ENCODE assay signal across 8 mouse cellular contexts in genomic region chr4:48472052-48472791, GRCm38 (mm10). TPM values are rescaled to one million over a fixed set of nuclear protein-coding genes. Genes with fewer than 3 reads are reported as not detected.
DNase-seq lines count a peak whose midpoint lies in the region; ATAC-seq and TF ChIP-seq lines count a peak whose summit lies in the region.

No protein-coding gene starts in this region.

- peak; percentile 38; the same call in 1 of the 2 replicates for ATAC-seq in frontal cortex, adult (ENCODE audit: low TSS enrichment)
- peak; percentile 46; the same call in 1 of the 2 replicates for ATAC-seq in G1E (ENCODE audit: extremely low read depth, insufficient number of reproducible peaks, low FRiP score, poor library complexity, severe bottlenecking)
- ATAC-seq in forebrain, embryonic 16.5 days = no peak
- ATAC-seq in limb, embryonic 12.5 days (ENCODE audit: insufficient number of reproducible peaks, insufficient read depth, low FRiP score, low TSS enrichment, low read depth) = no peak

- no peak for DNase-seq in frontal cortex, postnatal 14 days (ENCODE audit: low spot score in 2 of 2)
- DNase-seq in G1E (ENCODE audit: low spot score) = no peak
- DNase-seq in urinary bladder, adult 2 months (ENCODE audit: low spot score) = no peak
- no peak for DNase-seq in urinary bladder, postnatal 10 days (ENCODE audit: low spot score)

- peak overlapping the region; percentile 84 for H3K4me3 ChIP-seq in G1E (ENCODE audit: low read depth, low read length)
- H3K4me3 ChIP-seq in forebrain, embryonic 16.5 days (replicated peaks; ENCODE audit: low read length) = peak overlapping the region; percentile 81
- H3K4me3 ChIP-seq in limb, embryonic 12.5 days (replicated peaks) = peak overlapping the region; percentile 95
- H3K4me3 ChIP-seq in olfactory bulb, adult 2 months (ENCODE audit: insufficient read depth, low read depth, low read length) = peak overlapping the region; percentile 91

- H3K4me1 ChIP-seq in G1E (ENCODE audit: insufficient read depth, low read depth, low read length) = peaks cover 14% of the 10 kb centered on the region
- H3K4me1 ChIP-seq in forebrain, embryonic 16.5 days (replicated peaks; ENCODE audit: control insufficient read depth, insufficient read depth, low read length) = peaks cover 18% of the 10 kb centered on the region
- peaks cover 19% of the 10 kb centered on the region for H3K4me1 ChIP-seq in limb, embryonic 12.5 days (replicated peaks)
- peaks cover 2% of the 10 kb centered on the region for H3K4me1 ChIP-seq in olfactory bulb, adult 2 months (ENCODE audit: control insufficient read depth, insufficient read depth, low read length)

- TF ChIP-seq POLR2A in olfactory bulb, adult 2 months (IDR thresholded peaks at IDR 0.05; ENCODE audit: insufficient read depth, low read depth, low read length) = no peak

- peak overlapping the region; percentile 70 for H3K4me2 ChIP-seq in forebrain, embryonic 16.5 days (ENCODE audit: low read length)
- peak overlapping the region; percentile 77 for H3K4me2 ChIP-seq in limb, embryonic 12.5 days

- WGBS in forebrain, embryonic 16.5 days = 16% methylated on average over 12 of the region's 12 CpGs
- 19% methylated on average over 12 of the region's 12 CpGs for WGBS in limb, embryonic 12.5 days
- 14% methylated on average over 12 of the region's 12 CpGs for WGBS in olfactory bulb, adult 2 months

- peaks cover 19% of the 10 kb centered on the region for H3K36me3 ChIP-seq in G1E (replicated peaks)
- H3K36me3 ChIP-seq in forebrain, embryonic 16.5 days (ENCODE audit: control insufficient read depth, insufficient read depth) = peaks cover 9% of the 10 kb centered on the region
- peaks cover 12% of the 10 kb centered on the region for H3K36me3 ChIP-seq in limb, embryonic 12.5 days

- no peak overlapping the region for H3K27ac ChIP-seq in forebrain, embryonic 16.5 days (ENCODE audit: low read length)
- peak overlapping the region; percentile 86; the same call in 1 of the 2 replicates for H3K27ac ChIP-seq in limb, embryonic 12.5 days
- H3K27ac ChIP-seq in olfactory bulb, adult 2 months (ENCODE audit: insufficient read depth, low read depth, low read length) = no peak overlapping the region

- no peaks in the 10 kb centered on the region for H3K27me3 ChIP-seq in G1E (ENCODE audit: insufficient read depth, low read length)
- H3K27me3 ChIP-seq in forebrain, embryonic 16.5 days (replicated peaks; ENCODE audit: control insufficient read depth, insufficient read depth, low read length) = no peaks in the 10 kb centered on the region
- no peaks in the 10 kb centered on the region for H3K27me3 ChIP-seq in limb, embryonic 12.5 days

- peak overlapping the region; percentile 89 for H3K9ac ChIP-seq in forebrain, embryonic 16.5 days (replicated peaks; ENCODE audit: low read depth, low read length)
- H3K9ac ChIP-seq in limb, embryonic 12.5 days (replicated peaks) = peak overlapping the region; percentile 96

- H3K9me3 ChIP-seq in G1E (replicated peaks) = no peaks in the 10 kb centered on the region
- H3K9me3 ChIP-seq in forebrain, embryonic 16.5 days (ENCODE audit: control insufficient read depth, low read length) = no peaks in the 10 kb centered on the region
- no peaks in the 10 kb centered on the region for H3K9me3 ChIP-seq in limb, embryonic 12.5 days

- no peak for TF ChIP-seq CTCF in G1E (IDR thresholded peaks at IDR 0.05; ENCODE audit: low read depth, low read length)
- TF ChIP-seq CTCF in olfactory bulb, adult 2 months (IDR thresholded peaks at IDR 0.05; ENCODE audit: insufficient read depth, low read depth, low read length) = no peak

RNA-seq across cellular contexts. Expression of gene Tex10, which starts 1.0 kb away (rescaled TPM):
- total RNA-seq in G1E (2014; fragmentation: Nextera tagmentation) (119 and 139 TPM in 2 replicates), G1E (2017) (91.4 and 97.7 TPM in 2 replicates)
- 18.9 and 23.9 TPM in 2 replicates for polyA plus RNA-seq in G1E (2012)
- polyA plus RNA-seq in forebrain, embryonic 16.5 days (2015; fragmentation: Nextera tagmentation; extraction: Ambion mirVana) = 45.5 and 46.2 TPM in 2 replicates
- 67.6 and 70.1 TPM in 2 replicates for polyA plus RNA-seq in limb, embryonic 12.5 days (2016; fragmentation: Nextera tagmentation; extraction: Ambion mirVana)
- polyA plus RNA-seq in olfactory bulb, adult 2 months (2012; ENCODE audit: insufficient read depth, insufficient read length, low replicate concordance, missing spikeins) = not detected in 2 replicates
- polyA plus RNA-seq in urinary bladder, adult 2 months (2012; rRNA removed) = 26.3 and 36.6 TPM in 2 replicates

Comparison
In these comparisons a context has a peak if more than half of its experiments do, and no peak if none do; other contexts are left out.
1. ATAC-seq: peak in frontal cortex, adult (single experiment) and G1E (single experiment); none in forebrain, embryonic 16.5 days (single experiment) and limb, embryonic 12.5 days (single experiment).
2. RNA of gene Tex10, which starts 1.0 kb away (polyA plus RNA-seq): 67.6 to 70.1 TPM in limb, embryonic 12.5 days, 45.5 to 46.2 TPM in forebrain, embryonic 16.5 days, 26.3 to 36.6 TPM in urinary bladder, adult 2 months and 18.9 to 23.9 TPM in G1E; not detected in olfactory bulb, adult 2 months; every median in the first group is over 10 times any median in the second.
3. Peak in every context shown above with its lines, with median percentiles within 50 percentile points of each other: H3K4me3 ChIP-seq.